Mouse (Mus musculus): ENCODE results near the gene Vcpkmt. TPM values are rescaled to one million over a fixed set of nuclear protein-coding genes. Genes with fewer than 3 reads are reported as not detected.

Gene Vcpkmt
- polyA plus RNA-seq, 1 experiment = 12.4 TPM

GRCm38 (mm10) chr12:69528275-69529032, 54.4 kb downstream of the Vcpkmt start:
- Histone ChIP-seq H3K9ac (ENCODE audit: low read depth, poor library complexity, severe bottlenecking) (no peak overlapping the region), H3K4me3 (ENCODE audit: low read depth, low read length) (no peak overlapping the region), H3K27me3 (ENCODE audit: control insufficient read depth, insufficient read depth, low read length, poor library complexity, severe bottlenecking) (no peaks in the 10 kb centered on the region), H3K4me1 (ENCODE audit: control insufficient read depth, insufficient read depth, low read length) (no peaks in the 10 kb centered on the region), H3K36me3 (ENCODE audit: control insufficient read depth, insufficient read depth, low read length, poor library complexity, severe bottlenecking) (no peaks in the 10 kb centered on the region), H3K9me3 (replicated peaks; ENCODE audit: control insufficient read depth, insufficient read depth, low read length, poor library complexity, severe bottlenecking) (no peaks in the 10 kb centered on the region; the same call in 1 of the 2 replicates), H3K27ac (ENCODE audit: insufficient read depth, low read length) (no peak overlapping the region)
- TF ChIP-seq POLR2A (IDR thresholded peaks at IDR 0.05; ENCODE audit: insufficient read depth, low read length) = no peak
- no peak for TF ChIP-seq EP300 (IDR thresholded peaks at IDR 0.05; ENCODE audit: insufficient read depth, low read depth, low read length)
- TF ChIP-seq CTCF (IDR thresholded peaks at IDR 0.05; ENCODE audit: low read depth, low read length) = no peak

Other genes with a start within 250 kb of the Vcpkmt start
- 75.0 and 79.1 TPM in 2 replicates for gene Nemf, start 225.9 kb downstream of the Vcpkmt start, polyA plus RNA-seq (2011; ENCODE audit: insufficient read depth, insufficient read length, low read depth, missing spikeins)
- gene Arf6, start 210.9 kb downstream of the Vcpkmt start, polyA plus RNA-seq (2011; ENCODE audit: insufficient read depth, insufficient read length, low read depth, missing spikeins) = 78.0 and 86.6 TPM in 2 replicates
- gene Gm9887, start 210.6 kb downstream of the Vcpkmt start, polyA plus RNA-seq (2011; ENCODE audit: insufficient read depth, insufficient read length, low read depth, missing spikeins) = not detected in 2 replicates
- gene Sos2, start 98.8 kb upstream of the Vcpkmt start, polyA plus RNA-seq (2011; ENCODE audit: insufficient read depth, insufficient read length, low read depth, missing spikeins) = 21.2 and 21.6 TPM in 2 replicates
- gene L2hgdh, start 141.8 kb upstream of the Vcpkmt start, polyA plus RNA-seq (2011; ENCODE audit: insufficient read depth, insufficient read length, low read depth, missing spikeins) = 25.6 and 26.2 TPM in 2 replicates
- gene Atp5s, start 141.9 kb upstream of the Vcpkmt start, polyA plus RNA-seq (2011; ENCODE audit: insufficient read depth, insufficient read length, low read depth, missing spikeins) = 28.4 and 30.4 TPM in 2 replicates
- gene Cdkl1, start 208.2 kb upstream of the Vcpkmt start, polyA plus RNA-seq (2011; ENCODE audit: insufficient read depth, insufficient read length, low read depth, missing spikeins) = 1.8 and 2.8 TPM in 2 replicates

All from ES-Bruce4 (cell line).